Mouse (Mus musculus): ENCODE data around the gene Ccdc40. TPM values are rescaled to one million over a fixed set of nuclear protein-coding genes. Genes with fewer than 3 reads are reported as not detected.
A peak's percentile ranks its signal among the peaks of the same experiment; 100 is the strongest.

Ccdc40 gene
- polyA plus RNA-seq, 1 experiment from 2014 or later, result 5.1 TPM

- WGBS, result 43% methylated on average over 5 of the region's 5 CpGs
- no peak overlapping the region for H3K9ac ChIP-seq (replicated peaks; ENCODE audit: low read length)
- 0 out of 2 replicates have a peak, but pooled peaks have one; percentile 8 for ATAC-seq (ENCODE audit: low FRiP score, low TSS enrichment)
- no peak overlapping the region for H3K4me2 ChIP-seq (replicated peaks; ENCODE audit: low read depth, low read length)
- H3K27me3 ChIP-seq (ENCODE audit: insufficient read depth, low read length), result no peaks in the 10 kb centered on the region
- H3K4me1 ChIP-seq (ENCODE audit: insufficient read depth, low read length), result no peaks in the 10 kb centered on the region
- H3K9me3 ChIP-seq (ENCODE audit: low read length), result no peaks in the 10 kb centered on the region; the same call in 1 of the 2 replicates
- peaks cover 21% of the 10 kb centered on the region for H3K36me3 ChIP-seq (ENCODE audit: insufficient read depth, low read length)
- no peak overlapping the region for H3K27ac ChIP-seq (ENCODE audit: low read length)
- H3K4me3 ChIP-seq (ENCODE audit: low read length), result no peak overlapping the region
Measured at GRCm38 (mm10) chr11:119206562-119206961, 21.8 kb upstream of the Ccdc40 start.

GRCm38 (mm10) chr11:119207986-119208385 is 20.4 kb upstream of the Ccdc40 start:
- H3K27ac ChIP-seq (ENCODE audit: low read length), result no peak overlapping the region
- no peak overlapping the region for H3K4me3 ChIP-seq (ENCODE audit: low read length)
- no peaks in the 10 kb centered on the region; the same call in 1 of the 2 replicates for H3K9me3 ChIP-seq (ENCODE audit: low read length)
- WGBS, result 83% methylated on average over 6 of the region's 6 CpGs
- H3K36me3 ChIP-seq (ENCODE audit: insufficient read depth, low read length), result peaks cover 21% of the 10 kb centered on the region
- ATAC-seq (ENCODE audit: low FRiP score, low TSS enrichment), result no peak
- H3K27me3 ChIP-seq (ENCODE audit: insufficient read depth, low read length), result no peaks in the 10 kb centered on the region
- no peaks in the 10 kb centered on the region for H3K4me1 ChIP-seq (ENCODE audit: insufficient read depth, low read length)
- no peak overlapping the region for H3K9ac ChIP-seq (replicated peaks; ENCODE audit: low read length)
- no peak overlapping the region for H3K4me2 ChIP-seq (replicated peaks; ENCODE audit: low read depth, low read length)

- Histone ChIP-seq H3K9me3 (ENCODE audit: low read length) (no peaks in the 10 kb centered on the region; the same call in 1 of the 2 replicates), H3K4me1 (ENCODE audit: insufficient read depth, low read length) (peaks cover 6% of the 10 kb centered on the region; the same call in 1 of the 2 replicates), H3K27me3 (ENCODE audit: insufficient read depth, low read length) (no peaks in the 10 kb centered on the region), H3K9ac (replicated peaks; ENCODE audit: low read length) (no peak overlapping the region), H3K4me2 (replicated peaks; ENCODE audit: low read depth, low read length) (no peak overlapping the region), H3K27ac (ENCODE audit: low read length) (no peak overlapping the region), H3K36me3 (ENCODE audit: insufficient read depth, low read length) (peaks cover 21% of the 10 kb centered on the region), H3K4me3 (ENCODE audit: low read length) (no peak overlapping the region)
- WGBS, result 92% methylated on average over 20 of the region's 20 CpGs
- ATAC-seq (ENCODE audit: low FRiP score, low TSS enrichment), result no peak
Measured at GRCm38 (mm10) chr11:119208870-119209370, 19.5 kb upstream of the Ccdc40 start.

GRCm38 (mm10) chr11:119209371-119210025 is 18.9 kb upstream of the Ccdc40 start:
- ATAC-seq (ENCODE audit: low FRiP score, low TSS enrichment), result peak; percentile 44
- Histone ChIP-seq H3K27me3 (ENCODE audit: insufficient read depth, low read length) (no peaks in the 10 kb centered on the region), H3K4me3 (ENCODE audit: low read length) (no peak overlapping the region), H3K27ac (ENCODE audit: low read length) (no peak overlapping the region), H3K4me2 (replicated peaks; ENCODE audit: low read depth, low read length) (no peak overlapping the region), H3K9ac (replicated peaks; ENCODE audit: low read length) (no peak overlapping the region), H3K36me3 (ENCODE audit: insufficient read depth, low read length) (peaks cover 21% of the 10 kb centered on the region), H3K4me1 (ENCODE audit: insufficient read depth, low read length) (peaks cover 10% of the 10 kb centered on the region), H3K9me3 (ENCODE audit: low read length) (no peaks in the 10 kb centered on the region; the same call in 1 of the 2 replicates)
- 73% methylated on average over 10 of the region's 10 CpGs for WGBS

- H3K4me2 ChIP-seq (replicated peaks; ENCODE audit: low read depth, low read length), result no peak overlapping the region
- H3K9me3 ChIP-seq (ENCODE audit: low read length), result no peaks in the 10 kb centered on the region; the same call in 1 of the 2 replicates
- ATAC-seq (ENCODE audit: low FRiP score, low TSS enrichment), result no peak
- no peak overlapping the region for H3K9ac ChIP-seq (replicated peaks; ENCODE audit: low read length)
- no peak overlapping the region for H3K27ac ChIP-seq (ENCODE audit: low read length)
- 82% methylated on average over 32 of the region's 32 CpGs for WGBS
- H3K4me3 ChIP-seq (ENCODE audit: low read length), result no peak overlapping the region
- peaks cover 18% of the 10 kb centered on the region for H3K36me3 ChIP-seq (ENCODE audit: insufficient read depth, low read length)
- H3K4me1 ChIP-seq (ENCODE audit: insufficient read depth, low read length), result peaks cover 20% of the 10 kb centered on the region
- H3K27me3 ChIP-seq (ENCODE audit: insufficient read depth, low read length), result no peaks in the 10 kb centered on the region
Measured at GRCm38 (mm10) chr11:119210321-119211100, 17.9 kb upstream of the Ccdc40 start.

- Histone ChIP-seq H3K27me3 (ENCODE audit: insufficient read depth, low read length) (no peaks in the 10 kb centered on the region), H3K4me1 (ENCODE audit: insufficient read depth, low read length) (peaks cover 32% of the 10 kb centered on the region), H3K4me3 (ENCODE audit: low read length) (no peak overlapping the region), H3K4me2 (replicated peaks; ENCODE audit: low read depth, low read length) (no peak overlapping the region), H3K9ac (replicated peaks; ENCODE audit: low read length) (no peak overlapping the region), H3K36me3 (ENCODE audit: insufficient read depth, low read length) (peaks cover 15% of the 10 kb centered on the region), H3K27ac (ENCODE audit: low read length) (no peak overlapping the region), H3K9me3 (ENCODE audit: low read length) (no peaks in the 10 kb centered on the region; the same call in 1 of the 2 replicates)
- 88% methylated on average over 21 of the region's 21 CpGs for WGBS
- no peak for ATAC-seq (ENCODE audit: low FRiP score, low TSS enrichment)
Measured at GRCm38 (mm10) chr11:119211604-119212309, 16.6 kb upstream of the Ccdc40 start.

GRCm38 (mm10) chr11:119213166-119213885 is 15.0 kb upstream of the Ccdc40 start:
- no peak overlapping the region for H3K9ac ChIP-seq (replicated peaks; ENCODE audit: low read length)
- H3K4me3 ChIP-seq (ENCODE audit: low read length), result no peak overlapping the region
- peaks cover 35% of the 10 kb centered on the region for H3K4me1 ChIP-seq (ENCODE audit: insufficient read depth, low read length)
- WGBS, result 55% methylated on average over 19 of the region's 19 CpGs
- H3K4me2 ChIP-seq (replicated peaks; ENCODE audit: low read depth, low read length), result no peak overlapping the region
- no peak for ATAC-seq (ENCODE audit: low FRiP score, low TSS enrichment)
- no peaks in the 10 kb centered on the region for H3K9me3 ChIP-seq (ENCODE audit: low read length)
- 0 out of 2 replicates have a peak, but pooled peaks cover 3% of the 10 kb centered on the region for H3K36me3 ChIP-seq (ENCODE audit: insufficient read depth, low read length)
- H3K27ac ChIP-seq (ENCODE audit: low read length), result no peak overlapping the region
- no peaks in the 10 kb centered on the region for H3K27me3 ChIP-seq (ENCODE audit: insufficient read depth, low read length)

GRCm38 (mm10) chr11:119215038-119215904 is 13.1 kb upstream of the Ccdc40 start:
- Histone ChIP-seq H3K4me1 (ENCODE audit: insufficient read depth, low read length) (peaks cover 46% of the 10 kb centered on the region), H3K27me3 (ENCODE audit: insufficient read depth, low read length) (no peaks in the 10 kb centered on the region), H3K36me3 (ENCODE audit: insufficient read depth, low read length) (no peaks in the 10 kb centered on the region), H3K27ac (ENCODE audit: low read length) (peak overlapping the region; percentile 83), H3K9ac (replicated peaks; ENCODE audit: low read length) (peak overlapping the region; percentile 54), H3K4me3 (ENCODE audit: low read length) (peak overlapping the region; percentile 24), H3K4me2 (replicated peaks; ENCODE audit: low read depth, low read length) (peak overlapping the region; percentile 49), H3K9me3 (ENCODE audit: low read length) (no peaks in the 10 kb centered on the region)
- peak; percentile 81 for ATAC-seq (ENCODE audit: low FRiP score, low TSS enrichment)
- 3% methylated on average over 18 of the region's 18 CpGs for WGBS
